Mouse (Mus musculus) megakaryocyte, embryonic 14.5 days (primary cell): ENCODE measurements around the gene Cbx6. TPM values are rescaled to one million over a fixed set of nuclear protein-coding genes. Genes with fewer than 3 reads are reported as not detected.

Experiments used
- H3K27me3 ChIP-seq: replicated peaks from 2 replicates; pipeline ENCODE3; 2012; ENCODE audit warnings: inconsistent platforms
- H3K36me3 ChIP-seq: replicated peaks from 2 replicates; pipeline ENCODE3; 2012; ENCODE audit warnings: low read length, inconsistent platforms, mixed read lengths
- H3K4me1 ChIP-seq: 2 replicates; pipeline ENCODE4 v1.6.1; 2012; ENCODE audit warnings: inconsistent platforms
- H3K4me3 ChIP-seq: replicated peaks from 2 replicates; pipeline ENCODE3; 2012; ENCODE audit warnings: moderate library complexity, mild to moderate bottlenecking, inconsistent platforms
- H3K9me3 ChIP-seq: 2 replicates; pipeline ENCODE4 v1.6.1; 2012; ENCODE audit warnings: inconsistent platforms
- FLI1 ChIP-seq: IDR thresholded peaks from 2 replicates; pipeline ENCODE4 v1.6.1; 2012; ENCODE audit warnings: low read length, inconsistent platforms, mixed read lengths
- GATA1 ChIP-seq: IDR thresholded peaks from 3 replicates; pipeline ENCODE4 v1.6.1; 2012; ENCODE audit warnings: mixed read lengths, low read length, inconsistent platforms, borderline replicate concordance
- polyA plus RNA-seq: library from polyadenylated mRNA; stranded (reverse); fragments of >175 nt; gene quantifications from 2 replicates; pipeline ENCODE4 v1.2.3, GENCODE M21; 2012; ENCODE audit warnings: low replicate concordance; ENCODE audit not compliant: insufficient read depth

Cbx6 gene
- polyA plus RNA-seq, 1 experiment, result 17.1 TPM

GRCm38 (mm10) chr15:79796256-79796655, 38.2 kb downstream of the Cbx6 start:
- TF ChIP-seq GATA1 (no peak), FLI1 (no peak)
- H3K27me3 ChIP-seq, result peaks cover 91% of the 10 kb centered on the region

DNA sequence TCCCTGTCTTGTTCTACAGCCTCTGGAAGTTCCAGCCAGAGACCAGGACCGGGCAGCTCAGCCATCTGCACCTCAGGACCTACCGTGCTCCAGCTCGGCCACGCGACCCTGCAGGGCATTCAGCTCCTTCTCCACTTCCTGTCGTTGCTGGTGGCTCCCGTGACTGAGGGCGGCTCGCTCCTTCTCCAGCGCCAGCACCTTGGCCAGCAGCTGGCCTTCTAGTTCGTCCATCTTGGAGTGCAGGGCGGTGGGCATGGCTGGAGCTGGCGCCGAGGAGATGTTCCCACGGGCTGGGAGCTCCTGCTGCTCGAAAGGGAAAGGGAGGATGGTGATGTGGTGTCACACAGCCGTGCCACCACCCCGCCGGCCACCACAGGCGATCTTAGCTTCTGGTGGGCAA, 40.3 kb downstream of the Cbx6 start:
- Histone ChIP-seq H3K4me1 (peaks cover 8% of the 10 kb centered on the region; the same call in 1 of the 2 replicates), H3K4me3 (no peak overlapping the region), H3K9me3 (no peaks in the 10 kb centered on the region), H3K27me3 (peaks cover 96% of the 10 kb centered on the region), H3K36me3 (no peaks in the 10 kb centered on the region)
- TF ChIP-seq FLI1, result no peak
- no peak for TF ChIP-seq GATA1

More at GRCm38 (mm10) chr15:79796256-79796655, 38.2 kb downstream of the Cbx6 start:
- Histone ChIP-seq H3K36me3 (no peaks in the 10 kb centered on the region), H3K4me1 (peaks cover 8% of the 10 kb centered on the region; the same call in 1 of the 2 replicates), H3K9me3 (no peaks in the 10 kb centered on the region), H3K4me3 (no peak overlapping the region)

GRCm38 (mm10) chr15:79793076-79793475, 41.4 kb downstream of the Cbx6 start:
- Histone ChIP-seq H3K27me3 (peaks cover 96% of the 10 kb centered on the region), H3K4me1 (peaks cover 8% of the 10 kb centered on the region; the same call in 1 of the 2 replicates), H3K4me3 (peak overlapping the region; percentile 13), H3K36me3 (no peaks in the 10 kb centered on the region), H3K9me3 (no peaks in the 10 kb centered on the region)
- no peak for TF ChIP-seq FLI1
- TF ChIP-seq GATA1, result no peak

GRCm38 (mm10) chr15:79792455-79792854, 42.0 kb downstream of the Cbx6 start:
- no peaks in the 10 kb centered on the region for H3K9me3 ChIP-seq
- peaks cover 96% of the 10 kb centered on the region for H3K27me3 ChIP-seq
- peak overlapping the region; percentile 21 for H3K4me3 ChIP-seq
- H3K4me1 ChIP-seq, result peaks cover 8% of the 10 kb centered on the region; the same call in 1 of the 2 replicates
- H3K36me3 ChIP-seq, result no peaks in the 10 kb centered on the region
- TF ChIP-seq FLI1 (no peak), GATA1 (no peak)

- Histone ChIP-seq H3K36me3 (no peaks in the 10 kb centered on the region), H3K27me3 (peaks cover 97% of the 10 kb centered on the region), H3K4me3 (no peak overlapping the region), H3K9me3 (no peaks in the 10 kb centered on the region), H3K4me1 (peaks cover 8% of the 10 kb centered on the region; the same call in 1 of the 2 replicates)
- TF ChIP-seq FLI1, result no peak
- no peak for TF ChIP-seq GATA1
These were observed 43.0 kb downstream of the Cbx6 start for GRCm38 (mm10) chr15:79791502-79791901.

DNA sequence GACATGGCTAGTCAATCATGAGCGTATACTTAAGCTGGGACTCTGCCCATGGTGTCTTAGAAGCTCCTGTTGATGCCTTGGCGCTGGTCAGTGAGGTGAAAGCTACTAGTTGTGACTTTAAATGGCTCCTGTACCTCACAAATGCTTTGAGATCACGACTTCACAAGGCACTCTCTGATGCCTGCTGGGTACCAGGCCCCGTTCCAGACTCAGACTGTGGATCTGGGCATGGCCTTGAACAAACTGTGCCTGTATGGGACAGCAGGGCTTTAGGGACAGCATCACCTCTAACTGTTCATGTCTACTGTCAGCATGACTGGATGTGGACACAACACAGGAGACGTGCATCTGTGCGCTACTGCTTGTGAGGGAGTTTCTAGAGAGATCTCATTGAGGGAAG, 43.6 kb downstream of the Cbx6 start:
- Histone ChIP-seq H3K27me3 (peaks cover 96% of the 10 kb centered on the region), H3K4me1 (peaks cover 14% of the 10 kb centered on the region), H3K4me3 (no peak overlapping the region), H3K9me3 (no peaks in the 10 kb centered on the region), H3K36me3 (no peaks in the 10 kb centered on the region)
- TF ChIP-seq FLI1 (no peak), GATA1 (no peak)

GRCm38 (mm10) chr15:79790111-79790510, 44.4 kb downstream of the Cbx6 start:
- Histone ChIP-seq H3K4me1 (peaks cover 22% of the 10 kb centered on the region), H3K36me3 (no peaks in the 10 kb centered on the region), H3K9me3 (no peaks in the 10 kb centered on the region), H3K4me3 (no peak overlapping the region), H3K27me3 (peaks cover 95% of the 10 kb centered on the region)
- TF ChIP-seq GATA1 (no peak), FLI1 (no peak)

GRCm38 (mm10) chr15:79787815-79788214, 46.7 kb downstream of the Cbx6 start:
- Histone ChIP-seq H3K4me3 (no peak overlapping the region), H3K27me3 (peaks cover 83% of the 10 kb centered on the region)

DNA sequence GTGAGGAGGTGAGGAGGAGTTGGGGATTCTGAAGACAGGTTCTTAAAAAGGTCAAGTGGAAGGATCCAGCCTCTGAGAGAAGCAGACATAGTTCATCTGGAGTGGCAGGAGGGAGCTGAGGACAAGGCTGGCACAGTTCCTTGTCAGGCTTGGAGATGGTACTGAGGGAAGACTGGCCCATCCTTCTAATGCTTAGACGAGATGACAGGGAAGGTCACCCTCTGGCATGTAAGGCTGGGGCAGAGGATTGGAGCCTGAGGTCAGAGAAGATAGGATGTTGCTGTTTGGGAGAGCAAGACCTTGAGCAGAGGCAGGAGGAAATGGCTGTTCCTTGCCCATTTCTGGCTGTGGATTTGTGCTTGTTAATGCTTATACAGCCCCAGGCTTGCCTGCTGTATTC, 49.4 kb downstream of the Cbx6 start:
- Histone ChIP-seq H3K9me3 (peaks cover 3% of the 10 kb centered on the region; the same call in 1 of the 2 replicates), H3K4me1 (peaks cover 17% of the 10 kb centered on the region), H3K27me3 (peaks cover 68% of the 10 kb centered on the region), H3K36me3 (no peaks in the 10 kb centered on the region), H3K4me3 (no peak overlapping the region)
- no peak for TF ChIP-seq FLI1
- no peak for TF ChIP-seq GATA1

More at GRCm38 (mm10) chr15:79787815-79788214, 46.7 kb downstream of the Cbx6 start:
- TF ChIP-seq FLI1 (no peak), GATA1 (no peak)
- Histone ChIP-seq H3K9me3 (no peaks in the 10 kb centered on the region), H3K36me3 (no peaks in the 10 kb centered on the region), H3K4me1 (peaks cover 21% of the 10 kb centered on the region)

DNA sequence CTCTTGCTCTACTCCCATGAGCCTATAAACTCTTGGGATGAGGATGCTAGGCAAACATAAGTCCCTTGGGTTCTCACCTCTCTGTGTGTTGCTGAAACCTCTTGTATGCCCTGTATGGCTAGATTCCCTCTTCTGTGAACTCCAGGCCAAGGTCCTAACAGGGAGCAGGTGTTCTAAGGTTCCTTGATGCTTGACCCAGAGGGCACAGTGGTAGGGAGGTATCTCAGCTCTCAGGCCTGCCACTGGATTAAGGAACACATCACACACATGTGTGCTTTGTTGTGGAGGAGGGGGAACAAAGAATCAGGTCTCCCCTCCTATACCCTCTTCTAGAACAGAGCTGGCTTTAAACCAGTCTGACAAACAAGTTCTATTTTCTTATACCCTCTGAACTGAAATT, 56.7 kb downstream of the Cbx6 start, which contains the start of gene Dnal4:
Gene Dnal4, minus strand, starts transcription at position 101 of the 400 bp plus-strand sequence.
- H3K4me3 ChIP-seq, result no peak within 1 kb of the TSS
- H3K36me3 ChIP-seq, result no peaks in the 10 kb centered on the region
- TF ChIP-seq FLI1 (no peak), GATA1 (no peak)
- peaks cover 18% of the 10 kb centered on the region for H3K27me3 ChIP-seq
- peaks cover 10% of the 10 kb centered on the region for H3K9me3 ChIP-seq
- peaks cover 43% of the 10 kb centered on the region for H3K4me1 ChIP-seq

- peaks cover 7% of the 10 kb centered on the region for H3K9me3 ChIP-seq
These were observed 58.8 kb downstream of the Cbx6 start for GRCm38 (mm10) chr15:79775662-79776061.

More at GRCm38 (mm10) chr15:79775662-79776061, 58.8 kb downstream of the Cbx6 start:
- no peak for TF ChIP-seq FLI1
- TF ChIP-seq GATA1, result no peak
- Histone ChIP-seq H3K27me3 (peaks cover 8% of the 10 kb centered on the region), H3K4me3 (no peak overlapping the region), H3K4me1 (peaks cover 60% of the 10 kb centered on the region), H3K36me3 (peaks cover 8% of the 10 kb centered on the region)
